Mouse (Mus musculus) liver, embryonic 11.5 days (tissue): ENCODE measurements around the gene Dio1. TPM values are rescaled to one million over a fixed set of nuclear protein-coding genes. Genes with fewer than 3 reads are reported as not detected.

Experiments
- ATAC-seq: fragments of 200-750 bp; cut with Nextera tagmentation; replicated peaks from 2 replicates; pipeline ENCODE4 v1.8.0; 2017; ENCODE audit warnings: moderate number of reproducible peaks, mild to moderate bottlenecking, moderate TSS enrichment, moderate library complexity; ENCODE audit not compliant: low FRiP score
- DNase-seq: peaks from one replicate; pipeline ENCODE4 v3.0.0-alpha.2; 2017; ENCODE audit warnings: low spot score
- H3K27ac ChIP-seq: fragments of 300-500 bp; sonication (generic); 2 replicates; pipeline ENCODE4 v1.5.1; 2014; ENCODE audit warnings: mild to moderate bottlenecking, low read depth, low read length, control low read depth
- H3K27me3 ChIP-seq: fragments of 300-500 bp; sonication (generic); replicated peaks from 2 replicates; pipeline ENCODE4 v1.6.1; 2014; ENCODE audit warnings: low read length, mixed read lengths; ENCODE audit not compliant: control insufficient read depth, insufficient read depth
- H3K36me3 ChIP-seq: fragments of 300-500 bp; sonication (generic); 2 replicates; pipeline ENCODE4 v1.6.1; 2014; ENCODE audit warnings: mild to moderate bottlenecking, low read length, moderate library complexity, mixed read lengths; ENCODE audit not compliant: control insufficient read depth, insufficient read depth
- H3K4me1 ChIP-seq: fragments of 300-500 bp; sonication (generic); replicated peaks from 2 replicates; pipeline ENCODE4 v1.6.1; 2014; ENCODE audit warnings: low read length, mixed read lengths; ENCODE audit not compliant: control insufficient read depth, insufficient read depth
- H3K4me2 ChIP-seq: fragments of 300-500 bp; sonication (generic); 2 replicates; pipeline ENCODE4 v1.6.1; 2014; ENCODE audit warnings: mild to moderate bottlenecking, control low read depth, moderate library complexity
- H3K4me3 ChIP-seq: fragments of 300-500 bp; sonication (generic); 2 replicates; pipeline ENCODE4 v1.5.1; 2014; ENCODE audit warnings: low read depth, low read length, control low read depth
- H3K9ac ChIP-seq: fragments of 300-500 bp; sonication (generic); 2 replicates; pipeline ENCODE4 v1.6.1; 2014; ENCODE audit warnings: low read depth, low read length, control low read depth
- H3K9me3 ChIP-seq: fragments of 300-500 bp; sonication (generic); 2 replicates; pipeline ENCODE4 v1.6.1; 2016; ENCODE audit warnings: low read length, inconsistent platforms, mixed read lengths; ENCODE audit not compliant: control insufficient read depth
- WGBS: fragments of 180-500 bp; shearing (Covaris S2); extraction: QIAGEN DNeasy Blood & Tissue Kit; methylation state at CpG from one replicate; pipeline ENCODE4 v1.1.7; 2014; 5-methylcytosine and 5-hydroxymethylcytosine counted together
- polyA plus RNA-seq: library from polyadenylated mRNA; unstranded; fragments of >200 nt; fragmentation: Nextera tagmentation; extraction: Ambion mirVana; gene quantifications from 2 replicates; pipeline ENCODE4 v1.2.1, GENCODE M21; 2014

Gene Dio1
- polyA plus RNA-seq, 1 experiment from 2014 or later, result 0.12 TPM

DNA sequence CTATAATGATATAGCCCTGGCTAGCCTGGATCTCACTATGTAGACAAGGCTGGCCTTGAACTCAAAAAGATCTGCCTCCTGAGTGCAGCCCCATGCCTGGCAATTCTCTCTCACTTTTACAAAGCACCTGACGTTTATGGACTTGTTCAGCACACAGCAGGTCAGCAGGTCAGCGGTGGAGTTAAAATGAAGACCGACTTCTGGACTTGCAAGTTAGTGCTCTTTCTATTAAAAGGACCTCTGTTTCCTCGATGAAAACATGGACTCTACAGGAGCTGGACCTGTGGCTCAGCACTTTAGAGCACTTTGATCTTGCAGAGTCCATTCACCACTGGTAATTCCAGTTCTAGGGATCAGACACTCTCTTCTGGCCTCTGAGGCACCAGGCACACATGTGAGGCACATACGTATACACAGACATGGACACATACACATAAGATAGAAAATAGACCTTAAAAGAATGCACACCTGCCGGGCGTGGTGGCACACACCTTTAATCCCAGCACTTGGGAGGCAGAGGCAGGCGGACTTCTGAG is 8.8 kb downstream of the Dio1 start:
- H3K4me2 ChIP-seq, result no peak overlapping the region
- no peaks in the 10 kb centered on the region for H3K36me3 ChIP-seq
- peaks cover 6% of the 10 kb centered on the region for H3K4me1 ChIP-seq
- H3K27me3 ChIP-seq, result 0 out of 2 replicates have a peak, but pooled peaks cover 2% of the 10 kb centered on the region
- H3K9me3 ChIP-seq, result no peaks in the 10 kb centered on the region
- 77% methylated on average over 8 of the region's 8 CpGs for WGBS
- no peak overlapping the region for H3K4me3 ChIP-seq
- ATAC-seq (no peak), DNase-seq (no peak)
- H3K9ac ChIP-seq, result no peak overlapping the region
- no peak overlapping the region for H3K27ac ChIP-seq

DNA sequence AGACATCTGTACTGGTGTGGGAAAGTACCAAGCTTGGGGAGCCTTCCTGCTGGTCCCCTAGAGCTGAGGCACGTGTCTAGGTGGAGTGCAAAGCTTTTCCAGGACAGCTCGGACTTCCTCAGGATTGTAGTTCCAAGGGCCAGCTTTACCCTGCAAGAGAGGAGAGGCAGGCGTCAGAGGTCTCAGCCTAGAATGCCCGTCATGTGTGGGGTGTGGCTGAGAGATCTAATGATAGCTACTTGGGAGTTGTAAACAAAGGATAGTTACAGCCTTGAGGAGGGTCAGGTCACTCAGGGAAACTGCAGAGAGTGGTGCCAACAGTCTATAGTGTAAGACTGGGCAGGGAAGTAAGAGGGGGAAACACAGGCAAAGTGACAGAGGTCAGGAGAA is 14.7 kb downstream of the Dio1 start:
- H3K4me3 ChIP-seq, result no peak overlapping the region
- no peaks in the 10 kb centered on the region for H3K4me1 ChIP-seq
- H3K36me3 ChIP-seq, result no peaks in the 10 kb centered on the region
- no peak overlapping the region for H3K9ac ChIP-seq
- H3K4me2 ChIP-seq, result no peak overlapping the region
- H3K9me3 ChIP-seq, result no peaks in the 10 kb centered on the region
- H3K27me3 ChIP-seq, result no peaks in the 10 kb centered on the region
- H3K27ac ChIP-seq, result no peak overlapping the region
- WGBS, result 35% methylated on average over 4 of the region's 4 CpGs
- ATAC-seq (no peak), DNase-seq (no peak)

DNA sequence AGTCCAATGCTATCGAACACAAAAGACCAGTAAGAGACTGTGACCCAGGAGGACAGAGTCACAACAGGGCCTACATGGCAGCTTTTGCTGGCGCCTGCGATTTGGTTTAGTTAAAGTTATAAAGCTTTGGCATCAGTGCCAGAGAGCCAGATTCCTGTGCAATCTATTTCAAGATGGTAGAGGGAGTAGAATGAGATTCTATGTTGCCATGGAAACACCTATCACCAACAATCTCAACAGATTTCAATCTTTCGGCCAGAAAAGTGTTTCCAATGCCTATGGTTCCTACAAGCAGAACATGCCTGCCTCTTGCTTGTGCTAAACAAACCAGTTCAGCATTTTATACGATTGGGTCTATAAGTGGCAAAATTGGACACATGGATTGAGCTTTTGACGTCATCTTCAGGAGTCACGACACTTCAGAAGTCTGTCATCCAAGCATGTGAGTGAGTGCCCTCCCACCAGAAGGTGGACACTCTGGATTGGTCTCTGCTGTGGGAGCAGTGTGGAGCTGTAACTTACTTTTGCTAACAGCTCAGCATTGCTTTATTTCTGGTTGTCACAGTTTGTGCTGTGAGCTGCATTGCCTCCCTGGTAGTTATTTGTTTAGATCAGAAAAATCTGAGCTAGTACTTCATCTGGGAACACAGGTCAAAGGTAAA is 15.2 kb downstream of the Dio1 start:
- H3K9me3 ChIP-seq, result no peaks in the 10 kb centered on the region
- no peak overlapping the region for H3K9ac ChIP-seq
- no peaks in the 10 kb centered on the region for H3K27me3 ChIP-seq
- H3K36me3 ChIP-seq, result no peaks in the 10 kb centered on the region
- no peak for ATAC-seq
- DNase-seq, result no peak
- 81% methylated on average over 7 of the region's 7 CpGs for WGBS
- H3K4me1 ChIP-seq, result no peaks in the 10 kb centered on the region
- H3K4me3 ChIP-seq, result no peak overlapping the region
- H3K4me2 ChIP-seq, result no peak overlapping the region
- no peak overlapping the region for H3K27ac ChIP-seq

DNA sequence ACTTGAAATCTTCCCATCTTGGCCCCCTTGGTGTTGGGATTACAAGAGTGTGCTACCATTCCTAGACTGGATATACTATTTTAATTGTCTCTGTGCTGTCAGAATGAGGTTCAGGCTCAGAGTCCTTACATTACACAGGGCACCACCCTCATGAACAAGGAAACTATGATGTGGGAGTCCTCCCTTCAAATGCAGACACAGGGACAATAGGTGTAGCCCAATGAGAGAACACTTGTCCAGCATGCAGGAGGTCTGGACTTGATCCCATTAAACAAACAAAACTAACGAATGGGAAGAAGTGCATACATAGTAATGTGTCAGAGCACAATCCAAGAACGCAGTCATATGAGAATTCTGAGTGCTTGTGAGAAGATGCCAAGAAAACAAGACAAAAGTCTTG is 19.5 kb downstream of the Dio1 start:
- Histone ChIP-seq H3K27ac (no peak overlapping the region), H3K4me1 (no peaks in the 10 kb centered on the region), H3K4me2 (no peak overlapping the region), H3K27me3 (no peaks in the 10 kb centered on the region), H3K4me3 (no peak overlapping the region), H3K36me3 (no peaks in the 10 kb centered on the region), H3K9ac (no peak overlapping the region), H3K9me3 (no peaks in the 10 kb centered on the region)
- ATAC-seq (no peak), DNase-seq (peak; percentile 8)
- WGBS, result 81% methylated on average over 2 of the region's 2 CpGs

DNA sequence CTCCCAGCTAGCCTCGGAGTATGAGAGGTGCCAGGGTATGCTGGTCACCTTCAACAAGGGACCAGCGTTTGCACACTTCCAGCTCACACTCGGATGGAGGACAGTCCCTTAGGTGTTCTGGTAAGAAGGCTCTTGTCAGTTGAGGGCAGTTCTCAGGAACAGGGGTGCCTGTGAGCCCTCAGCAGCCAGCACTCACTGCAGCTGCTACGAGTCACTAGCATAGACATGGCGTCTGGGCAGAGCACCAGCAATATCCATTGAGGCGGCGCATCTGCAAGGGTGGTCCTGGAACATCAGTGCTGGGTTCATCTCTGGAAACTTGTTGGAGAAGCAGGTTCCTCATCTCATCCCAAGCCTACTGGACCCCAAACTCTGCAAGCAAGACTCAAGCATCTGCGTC is 20.6 kb downstream of the Dio1 start:
- 88% methylated on average over 8 of the region's 8 CpGs for WGBS
- H3K27me3 ChIP-seq, result no peaks in the 10 kb centered on the region

DNA sequence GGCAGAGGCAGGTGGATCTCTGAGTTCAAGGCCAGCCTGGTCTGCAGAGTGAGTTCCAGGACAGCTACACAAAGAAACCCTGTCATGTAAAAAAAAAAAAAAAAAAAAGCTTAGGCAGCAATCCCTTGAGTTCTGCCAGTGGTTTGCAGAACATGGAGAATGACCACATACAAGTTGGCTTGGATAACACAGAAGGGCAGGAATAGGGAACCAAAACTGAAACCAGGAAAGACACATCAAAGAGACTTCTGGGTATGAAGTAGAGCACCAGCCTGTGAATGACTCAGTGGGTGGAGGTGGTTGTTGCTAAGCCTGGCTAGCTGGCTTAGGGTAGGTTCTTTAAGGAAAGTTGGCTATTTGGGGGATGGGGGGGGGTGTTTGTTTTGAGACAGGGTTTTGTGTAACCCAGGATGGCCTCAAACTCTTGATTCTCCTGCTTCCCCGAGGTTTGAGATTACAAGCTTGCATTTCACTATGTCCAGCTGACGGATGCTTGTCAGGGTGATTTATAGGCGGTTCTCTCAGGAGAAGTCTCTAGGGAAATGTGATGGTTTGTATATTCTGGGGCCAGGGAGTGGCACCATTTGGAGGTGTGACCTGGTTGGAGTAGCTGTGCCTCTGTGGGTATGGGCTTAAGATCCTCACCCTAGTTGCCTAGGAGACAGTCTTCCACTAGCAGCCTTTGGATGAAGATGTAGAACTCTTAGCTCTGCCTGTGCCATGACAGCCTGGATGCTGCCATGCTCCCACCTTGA is 21.3 kb downstream of the Dio1 start:
- DNase-seq (no peak), ATAC-seq (no peak)
- Histone ChIP-seq H3K27me3 (no peaks in the 10 kb centered on the region), H3K27ac (no peak overlapping the region), H3K9ac (no peak overlapping the region), H3K4me2 (no peak overlapping the region), H3K4me1 (no peaks in the 10 kb centered on the region), H3K36me3 (no peaks in the 10 kb centered on the region), H3K9me3 (no peaks in the 10 kb centered on the region), H3K4me3 (no peak overlapping the region)
- WGBS, result 72% methylated on average over 3 of the region's 3 CpGs

More for the DNA sequence above, 20.6 kb downstream of the Dio1 start:
- Histone ChIP-seq H3K9ac (no peak overlapping the region), H3K36me3 (no peaks in the 10 kb centered on the region), H3K4me3 (no peak overlapping the region), H3K27ac (no peak overlapping the region), H3K4me2 (no peak overlapping the region), H3K4me1 (no peaks in the 10 kb centered on the region), H3K9me3 (no peaks in the 10 kb centered on the region)
- no peak for ATAC-seq
- DNase-seq, result no peak

DNA sequence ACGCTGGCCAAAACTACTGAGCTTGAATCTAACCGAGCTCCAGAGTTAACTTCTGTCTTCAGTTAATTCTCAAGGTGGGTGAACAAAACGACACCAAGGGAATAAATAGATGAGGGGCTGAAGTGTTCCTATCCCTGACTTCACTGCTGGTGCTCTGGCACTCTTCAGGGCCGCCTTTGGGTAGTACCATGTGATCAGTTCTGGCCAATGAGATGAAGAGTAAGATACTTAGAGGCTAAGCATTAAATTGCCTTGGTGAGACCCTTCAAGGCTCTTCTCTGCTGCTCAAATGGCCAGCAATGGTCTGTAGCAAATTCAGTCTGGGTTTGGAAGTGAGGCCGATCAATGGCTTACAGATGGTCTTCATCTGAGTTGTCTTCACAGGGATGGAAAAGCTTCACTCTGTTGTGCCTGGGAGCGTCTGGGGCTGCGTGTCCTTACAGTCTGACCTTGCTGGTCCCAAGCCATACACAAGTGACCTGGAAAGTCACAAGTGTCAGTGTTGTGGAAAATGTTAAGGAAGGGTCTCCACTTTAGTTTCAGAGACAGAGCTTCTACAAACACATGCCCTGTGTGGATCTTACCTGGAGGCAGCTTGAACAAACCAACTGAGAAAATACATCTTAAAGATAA is 26.0 kb downstream of the Dio1 start:
- H3K36me3 ChIP-seq, result no peaks in the 10 kb centered on the region
- ATAC-seq (no peak), DNase-seq (no peak)
- no peak overlapping the region for H3K9ac ChIP-seq
- WGBS, result 78% methylated on average over 7 of the region's 7 CpGs
- no peaks in the 10 kb centered on the region for H3K27me3 ChIP-seq
- H3K4me1 ChIP-seq, result no peaks in the 10 kb centered on the region
- H3K4me3 ChIP-seq, result no peak overlapping the region
- no peak overlapping the region for H3K27ac ChIP-seq
- H3K4me2 ChIP-seq, result no peak overlapping the region
- no peaks in the 10 kb centered on the region for H3K9me3 ChIP-seq

DNA sequence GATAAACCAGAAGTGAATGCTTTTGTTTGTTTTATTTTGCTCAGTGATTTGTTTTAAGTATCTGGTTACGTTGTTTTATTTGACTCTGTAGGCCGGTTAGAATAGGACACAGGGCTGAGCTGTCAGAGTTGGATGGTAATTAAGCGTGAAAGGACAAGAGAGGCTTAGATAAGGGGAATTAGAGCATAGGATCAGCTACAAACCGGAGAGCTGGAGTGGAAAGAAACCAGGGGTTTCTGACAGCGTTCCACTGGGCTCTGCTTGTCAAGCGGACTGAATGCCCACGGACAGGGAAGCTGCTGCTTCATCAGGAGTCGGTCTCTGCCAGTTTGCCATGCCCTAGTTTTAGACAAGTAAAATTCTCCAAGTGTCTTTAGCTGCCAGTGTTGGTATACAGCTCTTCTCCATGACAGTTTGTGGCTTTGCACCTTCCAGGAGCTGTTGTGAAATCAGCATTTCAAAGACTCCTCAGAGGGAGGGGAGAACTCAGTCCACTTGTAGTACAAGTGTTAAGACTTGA is 28.7 kb downstream of the Dio1 start:
- Histone ChIP-seq H3K27ac (no peak overlapping the region), H3K9me3 (no peaks in the 10 kb centered on the region), H3K4me1 (no peaks in the 10 kb centered on the region), H3K4me3 (no peak overlapping the region), H3K27me3 (no peaks in the 10 kb centered on the region), H3K4me2 (no peak overlapping the region), H3K36me3 (no peaks in the 10 kb centered on the region), H3K9ac (no peak overlapping the region)
- 45% methylated on average over 8 of the region's 8 CpGs for WGBS
- no peak for DNase-seq
- ATAC-seq, result no peak
